Mouse (Mus musculus): Measurements from ENCODE around the gene Sergef. TPM values are rescaled to one million over a fixed set of nuclear protein-coding genes. Genes with fewer than 3 reads are reported as not detected.

Sergef gene
- polyA plus RNA-seq, 1 experiment from 2014 or later: 12.3 TPM

- Histone ChIP-seq H3K4me2 (ENCODE audit: low read depth, low read length) (no peak overlapping the region), H3K36me3 (ENCODE audit: control insufficient read depth, insufficient read depth, low read length) (no peaks in the 10 kb centered on the region), H3K9me3 (ENCODE audit: control insufficient read depth, low read length) (no peaks in the 10 kb centered on the region), H3K27ac (replicated peaks; ENCODE audit: low read depth, low read length) (no peak overlapping the region), H3K9ac (ENCODE audit: low read depth, low read length) (no peak overlapping the region), H3K4me3 (ENCODE audit: low read depth, low read length) (no peak overlapping the region), H3K27me3 (replicated peaks; ENCODE audit: control insufficient read depth, insufficient read depth, low read length) (no peaks in the 10 kb centered on the region), H3K4me1 (ENCODE audit: control insufficient read depth, insufficient read depth, low read length) (no peaks in the 10 kb centered on the region)
- ATAC-seq (ENCODE audit: low read depth): no peak
- no peak for DNase-seq (ENCODE audit: low spot score)
- 84% methylated on average over 8 of the region's 9 CpGs for WGBS
Measured at GRCm38 (mm10) chr7:46536456-46537097, 103.0 kb downstream of the Sergef start.

GRCm38 (mm10) chr7:46535429-46535799 is 104.2 kb downstream of the Sergef start:
- no peak overlapping the region for H3K4me2 ChIP-seq (ENCODE audit: low read depth, low read length)
- WGBS: 14% methylated on average over 10 of the region's 10 CpGs
- H3K4me1 ChIP-seq (ENCODE audit: control insufficient read depth, insufficient read depth, low read length): no peaks in the 10 kb centered on the region
- no peaks in the 10 kb centered on the region for H3K27me3 ChIP-seq (replicated peaks; ENCODE audit: control insufficient read depth, insufficient read depth, low read length)
- H3K4me3 ChIP-seq (ENCODE audit: low read depth, low read length): no peak overlapping the region
- ATAC-seq (ENCODE audit: low read depth) (peak; percentile 84), DNase-seq (ENCODE audit: low spot score) (peak; percentile 37)
- H3K36me3 ChIP-seq (ENCODE audit: control insufficient read depth, insufficient read depth, low read length): no peaks in the 10 kb centered on the region
- H3K9ac ChIP-seq (ENCODE audit: low read depth, low read length): 0 out of 2 replicates have a peak overlapping the region, but pooled peaks have one; percentile 19
- no peaks in the 10 kb centered on the region for H3K9me3 ChIP-seq (ENCODE audit: control insufficient read depth, low read length)
- H3K27ac ChIP-seq (replicated peaks; ENCODE audit: low read depth, low read length): no peak overlapping the region

- no peak for DNase-seq (ENCODE audit: low spot score)
- H3K4me1 ChIP-seq (ENCODE audit: control insufficient read depth, insufficient read depth, low read length): no peaks in the 10 kb centered on the region
- WGBS: 77% methylated on average over 11 of the region's 11 CpGs
Measured at GRCm38 (mm10) chr7:46534767-46535428, 104.7 kb downstream of the Sergef start.

GRCm38 (mm10) chr7:46533518-46533917 is 106.1 kb downstream of the Sergef start:
- no peaks in the 10 kb centered on the region for H3K9me3 ChIP-seq (ENCODE audit: control insufficient read depth, low read length)
- H3K27ac ChIP-seq (replicated peaks; ENCODE audit: low read depth, low read length): no peak overlapping the region
- no peaks in the 10 kb centered on the region for H3K4me1 ChIP-seq (ENCODE audit: control insufficient read depth, insufficient read depth, low read length)
- H3K36me3 ChIP-seq (ENCODE audit: control insufficient read depth, insufficient read depth, low read length): no peaks in the 10 kb centered on the region
- no peak overlapping the region for H3K4me2 ChIP-seq (ENCODE audit: low read depth, low read length)
- H3K9ac ChIP-seq (ENCODE audit: low read depth, low read length): no peak overlapping the region
- no peak for ATAC-seq (ENCODE audit: low read depth)
- no peak overlapping the region for H3K4me3 ChIP-seq (ENCODE audit: low read depth, low read length)
- no peak for DNase-seq (ENCODE audit: low spot score)
- H3K27me3 ChIP-seq (replicated peaks; ENCODE audit: control insufficient read depth, insufficient read depth, low read length): no peaks in the 10 kb centered on the region
- 84% methylated on average over 11 of the region's 11 CpGs for WGBS

More at GRCm38 (mm10) chr7:46534767-46535428, 104.7 kb downstream of the Sergef start:
- Histone ChIP-seq H3K4me2 (ENCODE audit: low read depth, low read length) (no peak overlapping the region), H3K27ac (replicated peaks; ENCODE audit: low read depth, low read length) (no peak overlapping the region), H3K36me3 (ENCODE audit: control insufficient read depth, insufficient read depth, low read length) (no peaks in the 10 kb centered on the region), H3K27me3 (replicated peaks; ENCODE audit: control insufficient read depth, insufficient read depth, low read length) (no peaks in the 10 kb centered on the region), H3K4me3 (ENCODE audit: low read depth, low read length) (no peak overlapping the region), H3K9me3 (ENCODE audit: control insufficient read depth, low read length) (no peaks in the 10 kb centered on the region), H3K9ac (ENCODE audit: low read depth, low read length) (no peak overlapping the region)
- no peak for ATAC-seq (ENCODE audit: low read depth)

- Histone ChIP-seq H3K36me3 (ENCODE audit: control insufficient read depth, insufficient read depth, low read length) (no peaks in the 10 kb centered on the region), H3K4me1 (ENCODE audit: control insufficient read depth, insufficient read depth, low read length) (no peaks in the 10 kb centered on the region), H3K4me3 (ENCODE audit: low read depth, low read length) (no peak overlapping the region), H3K4me2 (ENCODE audit: low read depth, low read length) (no peak overlapping the region), H3K9ac (ENCODE audit: low read depth, low read length) (no peak overlapping the region), H3K9me3 (ENCODE audit: control insufficient read depth, low read length) (no peaks in the 10 kb centered on the region), H3K27me3 (replicated peaks; ENCODE audit: control insufficient read depth, insufficient read depth, low read length) (no peaks in the 10 kb centered on the region), H3K27ac (replicated peaks; ENCODE audit: low read depth, low read length) (no peak overlapping the region)
- DNase-seq (ENCODE audit: low spot score): no peak
- ATAC-seq (ENCODE audit: low read depth): no peak
- WGBS: 82% methylated on average over 5 of the region's 5 CpGs
Measured at GRCm38 (mm10) chr7:46531345-46531744, 108.3 kb downstream of the Sergef start.

GRCm38 (mm10) chr7:46529930-46530329 is 109.7 kb downstream of the Sergef start:
- WGBS: 49% methylated on average over 8 of the region's 8 CpGs

GRCm38 (mm10) chr7:46529259-46529658 is 110.3 kb downstream of the Sergef start:
- H3K4me1 ChIP-seq (ENCODE audit: control insufficient read depth, insufficient read depth, low read length): no peaks in the 10 kb centered on the region
- ATAC-seq (ENCODE audit: low read depth) (no peak), DNase-seq (ENCODE audit: low spot score) (no peak)
- no peaks in the 10 kb centered on the region for H3K9me3 ChIP-seq (ENCODE audit: control insufficient read depth, low read length)
- no peak overlapping the region for H3K4me2 ChIP-seq (ENCODE audit: low read depth, low read length)
- no peak overlapping the region for H3K9ac ChIP-seq (ENCODE audit: low read depth, low read length)
- no peaks in the 10 kb centered on the region for H3K36me3 ChIP-seq (ENCODE audit: control insufficient read depth, insufficient read depth, low read length)
- no peak overlapping the region for H3K4me3 ChIP-seq (ENCODE audit: low read depth, low read length)
- WGBS: 86% methylated on average over 5 of the region's 5 CpGs
- H3K27me3 ChIP-seq (replicated peaks; ENCODE audit: control insufficient read depth, insufficient read depth, low read length): no peaks in the 10 kb centered on the region
- no peak overlapping the region for H3K27ac ChIP-seq (replicated peaks; ENCODE audit: low read depth, low read length)

More at GRCm38 (mm10) chr7:46529930-46530329, 109.7 kb downstream of the Sergef start:
- ATAC-seq (ENCODE audit: low read depth) (no peak), DNase-seq (ENCODE audit: low spot score) (no peak)
- no peaks in the 10 kb centered on the region for H3K36me3 ChIP-seq (ENCODE audit: control insufficient read depth, insufficient read depth, low read length)
- H3K4me1 ChIP-seq (ENCODE audit: control insufficient read depth, insufficient read depth, low read length): no peaks in the 10 kb centered on the region
- H3K4me3 ChIP-seq (ENCODE audit: low read depth, low read length): no peak overlapping the region
- no peaks in the 10 kb centered on the region for H3K27me3 ChIP-seq (replicated peaks; ENCODE audit: control insufficient read depth, insufficient read depth, low read length)
- no peak overlapping the region for H3K27ac ChIP-seq (replicated peaks; ENCODE audit: low read depth, low read length)
- H3K9me3 ChIP-seq (ENCODE audit: control insufficient read depth, low read length): no peaks in the 10 kb centered on the region
- H3K9ac ChIP-seq (ENCODE audit: low read depth, low read length): no peak overlapping the region
- no peak overlapping the region for H3K4me2 ChIP-seq (ENCODE audit: low read depth, low read length)

GRCm38 (mm10) chr7:46526665-46527154 is 112.9 kb downstream of the Sergef start:
- H3K27ac ChIP-seq (replicated peaks; ENCODE audit: low read depth, low read length): no peak overlapping the region
- no peaks in the 10 kb centered on the region for H3K9me3 ChIP-seq (ENCODE audit: control insufficient read depth, low read length)
- WGBS: 70% methylated on average over 6 of the region's 6 CpGs

More at GRCm38 (mm10) chr7:46526665-46527154, 112.9 kb downstream of the Sergef start:
- Histone ChIP-seq H3K27me3 (replicated peaks; ENCODE audit: control insufficient read depth, insufficient read depth, low read length) (no peaks in the 10 kb centered on the region), H3K4me1 (ENCODE audit: control insufficient read depth, insufficient read depth, low read length) (no peaks in the 10 kb centered on the region), H3K36me3 (ENCODE audit: control insufficient read depth, insufficient read depth, low read length) (no peaks in the 10 kb centered on the region), H3K4me2 (ENCODE audit: low read depth, low read length) (no peak overlapping the region), H3K4me3 (ENCODE audit: low read depth, low read length) (no peak overlapping the region), H3K9ac (ENCODE audit: low read depth, low read length) (no peak overlapping the region)
- ATAC-seq (ENCODE audit: low read depth): no peak
- no peak for DNase-seq (ENCODE audit: low spot score)

Data from embryonic facial prominence, embryonic 14.5 days (tissue).